Mouse (Mus musculus): Measurements from ENCODE around the gene Tceal7.
"Not testable (repeated sequence)": the region's sequence is repeated elsewhere in the genome, so short reads cannot be mapped to it uniquely, and the experiment has no call there.

Tceal7 gene

DNA sequence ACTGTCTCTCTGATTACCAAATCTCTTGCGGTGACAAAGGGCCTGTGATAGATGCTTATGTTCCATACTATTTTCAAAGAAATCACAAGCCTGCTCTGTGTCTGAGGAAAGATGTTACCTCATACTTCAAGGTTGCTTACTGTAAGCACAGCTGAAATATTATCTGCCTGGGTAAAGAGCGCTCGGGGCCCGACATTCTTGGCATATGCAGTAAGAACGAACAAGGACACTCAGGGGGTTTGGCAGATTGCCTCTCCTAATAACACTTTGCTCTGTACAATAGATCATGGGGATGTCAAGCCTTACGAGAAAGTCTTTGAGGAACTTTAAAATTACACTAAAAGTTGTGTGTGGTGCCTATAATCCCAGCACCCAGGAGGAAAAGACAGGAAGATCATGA is 34.2 kb downstream of the Tceal7 start:
- no peak for DNase-seq (ENCODE audit: low spot score)

DNA sequence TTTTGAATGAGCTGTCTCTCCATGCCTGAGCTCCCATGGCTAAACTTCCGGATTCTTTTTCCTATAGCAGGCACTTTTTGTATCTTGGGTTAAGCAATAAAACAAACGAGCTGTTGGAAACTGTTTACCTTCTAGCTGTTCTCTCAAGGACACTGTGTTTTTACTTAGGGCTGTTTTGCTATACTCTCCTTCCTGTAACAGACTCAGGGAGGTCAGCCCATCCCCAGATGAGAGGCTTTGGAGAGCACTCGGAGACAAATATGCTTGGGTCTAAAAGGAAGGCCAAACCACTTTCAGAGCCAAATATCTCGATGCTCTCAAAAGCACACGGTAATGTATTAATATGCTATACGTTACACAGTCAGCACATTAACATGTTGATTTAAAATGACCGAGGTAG is 35.1 kb downstream of the Tceal7 start:
- DNase-seq (ENCODE audit: low spot score): no peak

DNA sequence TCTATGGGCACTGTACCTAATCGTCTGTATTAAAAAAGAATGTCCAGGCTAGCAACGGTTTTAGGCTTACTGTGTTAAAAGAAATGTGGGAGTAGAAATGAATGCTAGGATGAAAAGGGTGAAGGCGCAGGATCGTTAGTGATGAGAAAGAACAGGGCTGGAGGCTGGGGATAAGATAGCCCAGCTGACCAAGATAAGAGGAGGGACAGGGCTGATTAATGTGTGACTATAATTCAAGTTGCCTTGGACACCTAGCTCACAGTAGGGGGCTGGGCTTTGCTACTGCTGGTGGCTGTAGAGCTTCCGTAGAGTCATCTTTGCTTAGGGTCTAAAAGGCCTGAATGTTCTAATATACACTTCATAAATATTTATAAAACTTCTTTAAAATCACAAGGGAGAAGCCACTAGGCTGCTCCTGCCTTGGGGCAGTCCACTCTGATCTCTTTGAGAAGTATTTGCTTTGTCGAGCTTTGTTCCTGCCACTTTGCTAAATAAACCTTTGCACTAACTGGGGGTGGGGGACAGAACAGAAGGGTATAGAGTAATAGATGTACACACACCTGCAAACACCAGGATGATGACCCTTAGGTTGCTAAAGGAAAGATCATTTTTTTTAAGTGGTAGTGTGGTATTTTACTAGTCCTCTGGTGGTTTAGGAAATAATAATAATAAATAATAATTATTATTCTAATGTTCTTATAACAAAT is 37.6 kb downstream of the Tceal7 start:
- no peak for DNase-seq (ENCODE audit: low spot score)

DNA sequence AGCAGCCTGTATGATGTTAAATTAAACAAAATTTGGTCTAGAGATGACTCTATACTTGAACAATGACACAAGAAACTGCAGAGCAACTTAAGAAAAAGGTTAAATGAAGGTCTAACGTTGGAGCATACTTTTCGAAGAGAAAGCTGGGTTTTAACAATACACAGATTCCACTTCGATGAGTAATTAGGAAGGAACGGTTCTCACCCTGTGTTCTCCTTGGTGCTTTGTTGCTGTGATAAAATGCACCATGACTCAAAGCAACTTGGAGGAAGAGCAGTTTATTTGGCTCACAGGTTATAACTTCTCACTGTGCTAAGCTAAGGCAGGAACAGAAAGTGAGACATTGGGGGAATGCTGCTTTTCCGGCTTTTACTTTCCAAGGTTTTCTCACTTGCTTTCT is 53.1 kb downstream of the Tceal7 start:
- DNase-seq (ENCODE audit: low spot score): no peak

DNA sequence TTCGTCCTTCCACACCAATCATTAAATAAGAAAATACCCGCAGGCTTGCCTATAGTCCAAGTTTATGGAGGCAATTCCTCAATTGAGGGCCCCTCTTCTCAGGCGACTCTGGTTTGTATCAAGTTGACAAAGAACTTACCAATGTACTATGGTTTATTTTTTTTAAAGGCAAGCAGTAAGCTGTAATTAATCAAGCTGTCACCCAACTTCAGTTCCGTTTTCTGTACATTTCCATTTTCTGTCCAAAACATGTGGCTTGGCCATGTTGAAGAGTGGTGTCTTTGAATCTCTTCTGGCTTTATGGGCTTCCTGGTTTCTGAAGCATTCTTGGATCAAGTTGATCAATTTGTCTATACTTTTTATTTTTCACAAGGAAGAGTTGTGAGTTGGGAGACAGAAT is 53.6 kb downstream of the Tceal7 start:
- no peak for DNase-seq (ENCODE audit: low spot score)

DNA sequence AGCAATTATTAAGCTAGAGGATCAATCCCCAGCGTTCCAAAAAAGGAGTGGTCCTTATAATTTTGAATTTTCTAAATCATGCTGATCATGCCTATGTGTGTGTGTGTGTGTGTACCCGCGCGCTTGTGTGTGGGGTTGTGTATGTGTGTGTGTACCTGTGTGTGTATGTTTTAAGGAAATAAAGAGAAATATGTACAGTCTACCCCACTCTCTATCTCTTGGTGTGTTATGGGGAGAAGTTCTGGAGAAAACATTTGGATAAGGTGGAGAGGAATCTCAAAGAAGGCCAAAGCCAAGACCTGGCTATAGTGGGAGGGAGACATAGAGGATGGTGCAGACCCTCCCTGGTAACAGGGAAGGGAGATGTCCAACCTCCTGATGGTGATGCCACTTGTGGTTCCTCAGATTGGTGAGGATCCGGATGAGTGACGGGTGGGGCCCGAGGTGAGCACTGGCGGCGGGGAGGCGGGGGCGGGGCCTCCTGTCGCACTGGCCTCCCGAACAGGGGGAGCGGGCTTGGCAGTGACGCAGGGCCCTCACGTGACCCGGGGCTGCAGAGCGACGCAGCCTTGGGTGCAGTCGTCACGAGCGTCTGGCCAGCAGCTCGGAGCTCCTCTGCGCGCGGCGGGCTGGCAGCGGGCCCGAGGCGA is 55.3 kb downstream of the Tceal7 start, which contains the start of gene Bex3:
Gene Bex3, plus strand, starts transcription at position 511 of the 650 bp plus-strand sequence.
- not testable (repeated sequence) for DNase-seq (ENCODE audit: low spot score)

DNA sequence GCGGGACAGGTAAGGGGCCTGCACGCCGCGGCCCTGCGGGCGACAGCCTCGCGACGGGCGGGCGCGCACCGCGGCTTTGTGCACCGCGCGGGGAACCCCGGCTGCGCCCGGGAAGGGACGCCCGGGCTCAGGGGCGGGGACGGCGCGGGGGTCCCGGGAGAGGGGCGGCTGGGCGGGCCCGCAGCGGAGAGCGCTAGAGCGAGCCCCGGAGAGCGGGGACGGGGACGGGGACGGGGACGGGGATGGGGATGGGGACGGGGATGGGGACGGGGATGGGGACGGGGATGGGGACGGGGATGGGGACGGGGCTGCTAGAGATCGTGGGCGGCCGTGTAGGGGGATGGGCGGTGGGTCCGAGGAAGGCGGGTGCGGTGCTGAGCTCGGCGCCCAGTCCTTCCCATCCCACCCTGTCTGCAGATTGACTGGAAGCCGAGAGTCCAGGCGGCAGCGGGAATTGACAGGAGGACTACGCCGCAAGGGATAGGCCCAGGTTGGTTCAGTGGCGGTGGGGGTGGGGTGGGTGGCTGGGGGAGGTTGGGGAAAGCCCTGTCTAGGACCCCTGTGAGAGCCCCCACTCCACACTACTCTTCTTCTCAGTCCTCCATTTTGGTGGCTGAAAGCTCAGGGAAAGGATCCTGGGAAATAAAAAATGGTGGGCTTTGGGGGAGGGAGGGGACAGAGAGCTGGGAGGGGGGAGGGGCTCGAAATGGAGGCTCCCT is 56.0 kb downstream of the Tceal7 start:
- not testable (repeated sequence) for DNase-seq (ENCODE audit: low spot score)

DNA sequence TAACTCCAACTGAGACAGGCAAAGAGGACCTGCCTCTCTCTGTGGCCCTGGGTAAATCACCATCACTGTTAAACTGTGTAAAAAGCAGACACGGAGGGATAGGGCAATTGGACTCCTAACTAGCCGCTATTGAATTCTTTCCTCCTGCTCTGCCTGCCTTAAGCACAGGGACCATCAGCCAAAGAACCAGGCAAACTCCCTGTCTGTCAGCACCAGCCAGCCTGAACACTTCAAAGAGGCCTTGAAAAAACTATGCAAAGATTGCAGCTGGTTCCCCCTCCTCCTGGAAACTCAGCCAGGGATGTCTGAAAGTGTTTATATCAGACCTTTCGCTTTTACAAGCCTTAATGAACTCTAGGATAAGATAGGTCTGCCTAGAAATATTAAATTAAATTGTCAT is 60.0 kb downstream of the Tceal7 start:
- DNase-seq (ENCODE audit: low spot score): no peak

DNA sequence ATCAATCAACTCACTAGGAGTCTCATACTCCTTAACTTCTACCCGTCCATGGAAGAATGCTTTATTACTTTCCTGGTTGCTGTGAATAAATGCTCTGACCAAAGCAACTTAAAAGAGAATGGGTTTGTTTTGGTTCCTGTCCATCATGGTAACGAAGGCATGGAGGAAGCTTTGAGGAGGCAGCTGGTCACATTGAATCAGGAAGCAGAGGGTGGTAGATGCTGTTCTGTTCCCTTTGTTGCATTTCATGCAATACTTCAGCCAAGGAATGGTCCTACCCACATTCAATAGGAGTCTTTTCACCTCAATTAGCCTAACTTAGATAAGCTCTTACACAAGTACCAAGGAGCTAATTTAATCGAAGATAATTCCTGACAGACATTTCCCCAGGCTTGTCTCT is 60.8 kb downstream of the Tceal7 start:
- no peak for DNase-seq (ENCODE audit: low spot score)
